ENCODE assay signal across 5 mouse cellular contexts in the genomic region with DNA sequence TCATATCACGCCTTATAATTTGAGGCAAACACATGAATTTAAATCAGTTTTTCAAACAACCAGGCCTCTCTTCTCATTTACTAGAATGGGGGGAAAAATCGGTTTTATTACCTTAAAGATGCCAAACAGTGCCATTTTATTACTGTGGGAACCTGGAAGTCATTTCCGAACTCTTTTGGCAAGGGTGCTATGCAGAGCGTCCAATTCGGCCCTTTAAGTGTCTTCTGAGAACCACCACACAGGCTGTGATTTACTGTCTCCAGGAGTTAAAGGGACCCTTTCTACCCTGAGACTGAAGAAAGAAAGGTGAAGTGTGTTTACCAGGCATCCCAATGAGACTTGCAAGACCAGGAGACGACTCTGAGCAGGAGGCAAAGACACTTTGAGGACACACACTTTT.
"Had no signal": no experiment of that assay in that cellular context is flagged by ENCODE, and none has a peak within 500 bp of the region (broad histone marks: within the 10 kb centered on the region; RNA-seq: fewer than 3 reads in every experiment).

No protein-coding gene starts in this region.

- H3K27me3 ChIP-seq: limb, embryonic 12.5 days; liver, embryonic 15.5 days had no signal

- H3K27ac ChIP-seq: left cerebral cortex, adult 2 months; limb, embryonic 12.5 days; liver, embryonic 15.5 days; midbrain, embryonic 13.5 days had no signal

- H3K4me3 ChIP-seq: left cerebral cortex, adult 2 months; limb, embryonic 12.5 days; liver, embryonic 15.5 days; midbrain, embryonic 13.5 days had no signal

- H3K4me1 ChIP-seq: liver, embryonic 15.5 days; midbrain, embryonic 13.5 days had no signal

- H3K4me2 ChIP-seq: limb, embryonic 12.5 days; liver, embryonic 11.5 days; liver, embryonic 15.5 days; midbrain, embryonic 13.5 days had no signal

- H3K36me3 ChIP-seq: limb, embryonic 12.5 days; liver, embryonic 15.5 days; midbrain, embryonic 13.5 days had no signal

- H3K9ac ChIP-seq: limb, embryonic 12.5 days; liver, embryonic 15.5 days; midbrain, embryonic 13.5 days had no signal

- H3K9me3 ChIP-seq: limb, embryonic 12.5 days; liver, embryonic 15.5 days; midbrain, embryonic 13.5 days had no signal
